Mouse (Mus musculus): Measurements from ENCODE around the gene Rps19bp1. TPM values are rescaled to one million over a fixed set of nuclear protein-coding genes. Genes with fewer than 3 reads are reported as not detected.

The Rps19bp1 gene
- 56.5 and 60.7 TPM in 2 replicates for polyA plus RNA-seq (2016; fragmentation: Nextera tagmentation; extraction: Ambion mirVana)

DNA sequence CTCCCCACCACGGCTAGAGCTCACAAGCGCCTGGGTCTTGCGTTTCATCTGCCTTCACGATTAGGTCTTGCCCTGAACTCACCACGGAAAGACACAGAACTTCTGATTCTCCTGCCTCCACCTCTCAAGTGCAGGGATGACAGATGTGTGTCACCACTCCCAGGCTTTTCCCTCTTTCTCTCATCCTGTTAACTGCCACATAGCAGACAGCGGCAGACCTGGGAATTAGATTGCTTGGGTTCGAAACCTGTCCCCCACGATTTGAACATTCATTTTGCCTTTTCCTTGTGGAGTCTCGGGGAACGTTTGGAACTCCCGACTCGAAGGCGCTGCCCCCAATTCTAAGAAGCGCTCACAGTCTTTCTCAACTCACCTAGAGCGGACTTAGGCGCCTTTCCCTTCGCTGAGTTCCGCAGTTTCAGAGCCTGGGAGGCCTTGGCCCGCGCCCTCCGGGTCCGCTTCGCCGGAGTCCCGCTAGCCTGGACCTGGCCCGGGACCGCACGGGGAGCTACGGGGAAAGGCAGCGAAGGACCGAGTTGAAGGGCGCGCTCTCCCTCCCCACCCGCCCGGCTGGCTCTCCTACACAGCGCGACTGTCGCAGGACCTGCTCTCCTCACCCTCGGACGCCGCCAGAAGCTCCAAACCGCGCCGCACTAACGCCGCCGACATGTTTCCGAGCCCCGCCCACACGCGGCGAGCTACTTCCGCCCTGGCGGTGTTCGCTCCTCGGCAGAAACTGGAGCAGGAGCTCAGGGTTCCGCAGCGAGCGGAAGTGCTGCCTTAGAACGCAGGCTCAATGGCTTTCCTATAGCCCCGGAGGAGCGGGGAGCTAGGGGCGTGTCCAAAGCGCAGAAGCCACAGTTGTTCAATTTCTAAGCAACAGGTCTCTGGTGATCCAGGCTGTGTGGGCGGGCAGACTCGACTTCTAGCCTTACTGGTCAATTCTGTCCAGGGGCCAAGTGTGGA, at the start of gene Rps19bp1:
Rps19bp1 (minus strand) TSS at position 706 of the 966 bp plus-strand sequence.
- WGBS = 2% methylated on average over 66 of the region's 66 CpGs
- Histone ChIP-seq H3K4me3 (peak within 1 kb of the TSS; percentile 81), H3K4me1 (peaks cover 12% of the 10 kb centered on the region), H3K4me2 (replicated peaks) (peak within 1 kb of the TSS; percentile 88), H3K27me3 (no peaks in the 10 kb centered on the region), H3K9me3 (no peaks in the 10 kb centered on the region), H3K36me3 (peaks cover 20% of the 10 kb centered on the region), H3K9ac (replicated peaks) (peak within 1 kb of the TSS; percentile 75), H3K27ac (replicated peaks) (peak within 1 kb of the TSS; percentile 56; the same call in 1 of the 2 replicates)
- peak; percentile 87 for ATAC-seq (ENCODE audit: low FRiP score, low read depth)

DNA sequence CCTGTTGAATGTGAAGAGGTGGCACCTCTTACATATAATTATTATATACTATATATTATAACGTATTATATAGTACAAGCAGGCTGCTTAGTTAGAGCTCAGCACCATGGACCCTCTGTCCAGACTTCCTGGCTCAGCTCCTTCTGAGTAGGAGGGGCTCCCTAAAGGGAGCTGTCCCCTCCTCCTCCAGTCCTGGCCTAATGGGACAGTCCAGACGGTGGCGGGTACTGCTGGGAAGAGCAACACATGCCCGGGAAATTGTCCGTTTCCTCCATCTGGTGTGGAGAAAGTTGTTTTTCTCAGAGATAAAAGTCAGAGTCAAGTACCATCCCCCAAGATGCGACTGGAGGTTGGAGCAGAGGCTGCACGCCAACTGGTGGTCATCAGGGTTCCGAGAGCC, 42.0 kb upstream of the Rps19bp1 start:
- Histone ChIP-seq H3K4me1 (no peaks in the 10 kb centered on the region), H3K27me3 (0 out of 2 replicates have a peak, but pooled peaks cover 18% of the 10 kb centered on the region)

DNA sequence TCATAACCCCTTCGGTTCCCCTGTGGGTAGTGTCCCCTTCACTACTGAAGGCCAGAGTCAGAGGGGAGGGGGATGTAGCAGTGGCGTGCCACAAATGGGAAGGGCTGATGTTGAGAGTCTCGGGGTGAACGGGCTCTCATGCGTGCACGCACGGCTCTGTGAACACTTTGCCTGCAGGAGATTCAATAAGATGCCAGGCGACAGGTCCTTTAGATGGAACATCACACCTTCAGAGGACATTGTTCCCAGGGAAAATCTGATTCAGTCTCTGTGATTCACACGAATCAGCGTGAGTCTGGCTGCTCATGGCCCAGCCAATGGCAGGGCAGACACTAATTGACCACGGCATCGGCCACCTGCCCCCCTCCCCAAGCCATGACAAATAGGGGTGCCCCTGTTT, 40.1 kb upstream of the Rps19bp1 start:
- no peaks in the 10 kb centered on the region for H3K4me1 ChIP-seq
- no peak for ATAC-seq (ENCODE audit: low FRiP score, low read depth)
- 82% methylated on average over 12 of the region's 12 CpGs for WGBS
- 0 out of 2 replicates have a peak, but pooled peaks cover 18% of the 10 kb centered on the region for H3K27me3 ChIP-seq
- H3K4me3 ChIP-seq = no peak overlapping the region
- H3K4me2 ChIP-seq (replicated peaks) = no peak overlapping the region
- H3K9ac ChIP-seq (replicated peaks) = no peak overlapping the region
- no peaks in the 10 kb centered on the region for H3K36me3 ChIP-seq
- H3K27ac ChIP-seq (replicated peaks) = no peak overlapping the region
- H3K9me3 ChIP-seq = no peaks in the 10 kb centered on the region

More for the DNA sequence above, 42.0 kb upstream of the Rps19bp1 start:
- no peak overlapping the region for H3K4me3 ChIP-seq
- no peak for ATAC-seq (ENCODE audit: low FRiP score, low read depth)
- H3K9me3 ChIP-seq = no peaks in the 10 kb centered on the region
- no peak overlapping the region for H3K27ac ChIP-seq (replicated peaks)
- H3K4me2 ChIP-seq (replicated peaks) = no peak overlapping the region
- no peak overlapping the region for H3K9ac ChIP-seq (replicated peaks)
- no peaks in the 10 kb centered on the region for H3K36me3 ChIP-seq
- WGBS = 68% methylated on average over 8 of the region's 8 CpGs

DNA sequence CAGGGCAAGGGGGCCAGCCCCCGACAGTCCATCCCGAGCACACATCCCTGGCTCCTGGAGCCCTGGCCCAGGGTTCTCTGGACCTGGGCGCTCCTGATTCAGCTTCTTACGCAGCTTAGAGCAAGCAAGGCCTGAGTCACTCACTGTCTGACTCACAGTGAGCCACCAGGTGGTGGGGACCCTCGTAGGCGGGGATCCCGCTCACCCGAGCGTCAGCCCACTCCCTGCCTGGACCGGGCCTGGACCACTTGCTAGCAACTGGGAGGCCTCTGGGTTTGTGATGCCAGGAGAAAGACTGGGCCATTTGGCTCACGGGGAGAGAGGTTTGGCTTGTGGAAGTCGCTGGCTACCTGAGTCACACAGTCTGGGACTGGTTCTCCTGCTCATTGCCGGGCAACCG, 39.7 kb upstream of the Rps19bp1 start:
- WGBS = 75% methylated on average over 14 of the region's 14 CpGs
- ATAC-seq (ENCODE audit: low FRiP score, low read depth) = no peak
- Histone ChIP-seq H3K4me2 (replicated peaks) (no peak overlapping the region), H3K4me3 (no peak overlapping the region), H3K36me3 (no peaks in the 10 kb centered on the region), H3K9ac (replicated peaks) (no peak overlapping the region), H3K27me3 (0 out of 2 replicates have a peak, but pooled peaks cover 18% of the 10 kb centered on the region), H3K4me1 (no peaks in the 10 kb centered on the region), H3K27ac (replicated peaks) (no peak overlapping the region), H3K9me3 (no peaks in the 10 kb centered on the region)

DNA sequence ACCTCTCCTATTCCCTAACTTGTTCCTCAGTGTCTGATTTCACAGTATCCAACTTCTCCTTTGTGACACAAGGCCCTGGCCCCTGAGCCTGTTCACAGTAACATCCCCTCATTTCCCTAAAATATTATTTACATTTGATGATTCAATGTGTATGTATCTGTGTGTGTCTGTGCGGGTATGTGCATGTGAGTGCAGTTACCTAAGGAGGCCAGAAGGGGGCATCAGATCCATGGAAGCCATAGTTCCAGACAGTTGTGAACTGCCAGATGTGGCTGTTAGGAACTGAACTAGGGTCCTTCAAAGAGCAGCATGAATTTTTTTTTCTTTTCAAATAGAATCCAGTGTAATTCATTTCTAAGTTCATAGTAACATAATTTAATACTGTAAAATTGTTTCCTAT, 33.0 kb upstream of the Rps19bp1 start:
- Histone ChIP-seq H3K9me3 (0 out of 2 replicates have a peak, but pooled peaks cover 4% of the 10 kb centered on the region), H3K4me1 (no peaks in the 10 kb centered on the region), H3K4me3 (no peak overlapping the region), H3K9ac (replicated peaks) (no peak overlapping the region), H3K27me3 (peaks cover 7% of the 10 kb centered on the region; the same call in 1 of the 2 replicates), H3K27ac (replicated peaks) (no peak overlapping the region), H3K36me3 (no peaks in the 10 kb centered on the region), H3K4me2 (replicated peaks) (no peak overlapping the region)
- WGBS = 91% methylated on average over 1 of the region's 1 CpGs
- ATAC-seq (ENCODE audit: low FRiP score, low read depth) = no peak

DNA sequence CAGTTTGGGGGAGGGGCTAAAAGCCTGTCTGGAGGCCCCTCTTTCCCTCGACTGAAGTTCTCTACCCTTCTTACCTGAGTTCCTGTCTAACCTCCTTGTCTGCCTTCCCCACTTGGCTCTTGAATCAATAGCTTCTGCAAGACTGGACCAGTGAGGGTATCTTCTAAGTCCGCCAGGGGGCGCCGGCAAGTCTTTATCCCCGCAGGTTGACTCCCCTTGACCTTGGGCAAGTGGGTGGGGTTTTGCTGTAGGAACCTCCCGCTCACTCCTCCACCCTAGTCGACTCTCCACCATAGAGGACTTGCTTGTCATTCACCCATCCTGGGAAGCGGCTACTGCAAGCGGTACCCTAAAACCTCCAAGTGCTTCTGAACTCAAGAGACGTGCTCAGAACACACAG, 25.3 kb upstream of the Rps19bp1 start:
- Histone ChIP-seq H3K4me1 (peaks cover 9% of the 10 kb centered on the region; the same call in 1 of the 2 replicates), H3K4me2 (replicated peaks) (no peak overlapping the region), H3K27ac (replicated peaks) (no peak overlapping the region), H3K9me3 (no peaks in the 10 kb centered on the region), H3K4me3 (no peak overlapping the region), H3K9ac (replicated peaks) (no peak overlapping the region), H3K27me3 (peaks cover 83% of the 10 kb centered on the region), H3K36me3 (no peaks in the 10 kb centered on the region)
- 6% methylated on average over 10 of the region's 10 CpGs for WGBS
- ATAC-seq (ENCODE audit: low FRiP score, low read depth) = no peak

DNA sequence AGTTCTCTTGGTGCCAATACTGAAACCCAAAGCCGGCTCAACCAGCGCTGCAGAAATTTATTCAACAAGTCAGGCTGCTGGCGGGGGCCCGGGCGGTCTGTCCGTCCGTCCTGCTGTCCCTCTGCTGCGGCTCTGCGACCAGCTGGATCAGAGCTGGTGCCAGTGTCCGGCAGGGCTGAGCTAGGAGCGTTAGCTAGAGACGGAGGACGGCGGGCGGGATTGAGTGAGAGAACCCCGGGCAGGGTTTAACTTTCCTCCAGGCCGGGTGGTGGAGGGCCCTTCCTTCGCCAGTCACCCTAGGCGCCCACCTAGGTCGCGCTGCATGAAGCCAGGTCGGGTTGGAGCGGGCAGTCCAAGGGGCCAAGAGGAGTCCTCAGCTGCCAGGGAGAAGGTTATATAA, 23.9 kb upstream of the Rps19bp1 start:
- H3K4me3 ChIP-seq = peak overlapping the region; percentile 53
- H3K4me1 ChIP-seq = peaks cover 9% of the 10 kb centered on the region; the same call in 1 of the 2 replicates
- no peak overlapping the region for H3K27ac ChIP-seq (replicated peaks)
- no peaks in the 10 kb centered on the region for H3K9me3 ChIP-seq
- H3K27me3 ChIP-seq = peaks cover 86% of the 10 kb centered on the region
- H3K4me2 ChIP-seq (replicated peaks) = peak overlapping the region; percentile 88
- peak overlapping the region; percentile 21; the same call in 1 of the 2 replicates for H3K9ac ChIP-seq (replicated peaks)
- no peaks in the 10 kb centered on the region for H3K36me3 ChIP-seq
- 2% methylated on average over 23 of the region's 23 CpGs for WGBS
- no peak for ATAC-seq (ENCODE audit: low FRiP score, low read depth)

DNA sequence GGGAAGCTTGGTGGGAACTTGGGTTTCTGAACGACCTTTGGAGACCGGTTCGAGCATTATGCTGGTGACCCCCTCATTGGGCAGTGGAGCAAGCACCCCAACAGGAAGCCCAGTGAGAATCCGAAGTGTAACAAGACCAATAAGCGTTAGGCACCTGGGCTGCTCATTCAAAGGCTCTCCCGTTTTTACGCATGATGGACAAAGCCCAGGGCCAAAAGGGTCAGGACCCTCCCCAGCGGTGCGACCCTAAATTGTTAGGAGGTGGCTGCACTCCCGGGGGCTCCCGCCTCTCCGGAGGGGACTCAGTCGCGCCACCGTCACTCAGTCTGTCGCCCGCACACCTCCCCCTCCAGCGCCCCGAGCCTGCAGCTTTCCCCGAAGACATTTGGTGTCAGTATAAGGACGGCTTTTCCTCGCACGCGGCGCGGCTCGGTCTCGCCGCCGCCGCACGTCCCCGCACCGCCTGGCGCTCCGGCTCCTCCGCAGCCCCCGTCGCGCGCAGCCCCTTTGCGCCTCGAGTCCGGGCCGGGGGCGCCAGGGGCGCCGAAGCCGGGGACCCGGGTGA, 22.8 kb upstream of the Rps19bp1 start, which contains the start of gene Cacna1i:
Cacna1i (plus strand) TSS at position 388 of the 565 bp plus-strand sequence.
- H3K27me3 ChIP-seq = peaks cover 94% of the 10 kb centered on the region
- WGBS = under 1% methylated on average over 50 of the region's 50 CpGs
- H3K27ac ChIP-seq (replicated peaks) = no peak within 1 kb of the TSS
- H3K4me3 ChIP-seq = peak within 1 kb of the TSS; percentile 53
- no peak for ATAC-seq (ENCODE audit: low FRiP score, low read depth)
- no peaks in the 10 kb centered on the region for H3K36me3 ChIP-seq
- peak within 1 kb of the TSS; percentile 58 for H3K9ac ChIP-seq (replicated peaks)
- peaks cover 9% of the 10 kb centered on the region; the same call in 1 of the 2 replicates for H3K4me1 ChIP-seq
- H3K9me3 ChIP-seq = no peaks in the 10 kb centered on the region
- H3K4me2 ChIP-seq (replicated peaks) = peak within 1 kb of the TSS; percentile 88

DNA sequence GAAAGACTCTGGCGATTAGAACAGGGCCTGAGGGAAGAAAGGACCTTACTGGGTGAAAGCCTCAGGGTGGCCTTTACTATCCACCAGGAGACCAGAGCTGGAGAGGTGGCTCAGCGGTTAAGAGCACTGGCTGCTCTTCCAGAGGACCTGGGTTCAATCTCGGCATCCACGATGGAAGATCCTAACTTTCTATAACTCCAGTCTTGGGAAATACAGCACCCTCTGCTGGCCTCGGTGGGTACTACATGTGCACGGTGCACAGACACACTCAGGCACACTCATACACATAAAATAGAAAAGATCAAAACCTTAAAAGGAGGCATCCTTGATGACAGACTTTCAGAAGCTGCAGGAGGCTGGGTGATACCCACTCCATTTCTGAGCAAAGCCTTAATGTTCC, 16.5 kb upstream of the Rps19bp1 start:
- no peak for ATAC-seq (ENCODE audit: low FRiP score, low read depth)
- Histone ChIP-seq H3K4me3 (no peak overlapping the region), H3K27me3 (peaks cover 59% of the 10 kb centered on the region), H3K4me1 (peaks cover 7% of the 10 kb centered on the region; the same call in 1 of the 2 replicates), H3K9me3 (no peaks in the 10 kb centered on the region), H3K36me3 (no peaks in the 10 kb centered on the region), H3K27ac (replicated peaks) (no peak overlapping the region), H3K4me2 (replicated peaks) (no peak overlapping the region), H3K9ac (replicated peaks) (no peak overlapping the region)
- 17% methylated on average over 6 of the region's 6 CpGs for WGBS

DNA sequence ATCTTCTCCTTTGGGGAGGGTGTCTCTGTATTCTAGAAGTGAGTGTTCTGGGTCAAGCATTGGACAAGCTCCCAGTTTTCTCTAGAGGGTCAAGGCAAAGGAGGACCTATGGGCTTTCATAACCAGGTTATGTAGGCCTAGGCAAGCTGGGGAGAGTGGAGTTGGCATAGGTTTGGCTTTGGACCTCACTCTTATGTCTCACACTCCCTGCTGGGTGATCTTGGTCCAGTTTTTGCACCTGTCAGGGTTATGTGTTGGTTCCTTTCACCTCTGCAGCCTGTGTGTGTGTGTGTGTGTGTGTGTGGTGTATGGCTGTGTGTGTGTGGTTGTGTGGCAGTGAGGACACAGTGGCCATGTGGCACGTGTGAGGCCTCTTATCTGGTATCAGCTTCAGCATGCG, 14.9 kb upstream of the Rps19bp1 start:
- no peaks in the 10 kb centered on the region for H3K9me3 ChIP-seq
- no peak for ATAC-seq (ENCODE audit: low FRiP score, low read depth)
- WGBS = 92% methylated on average over 2 of the region's 2 CpGs
- H3K36me3 ChIP-seq = no peaks in the 10 kb centered on the region
- no peak overlapping the region for H3K4me3 ChIP-seq
- H3K4me1 ChIP-seq = peaks cover 7% of the 10 kb centered on the region; the same call in 1 of the 2 replicates
- no peak overlapping the region for H3K4me2 ChIP-seq (replicated peaks)
- H3K27me3 ChIP-seq = peaks cover 48% of the 10 kb centered on the region
- H3K9ac ChIP-seq (replicated peaks) = no peak overlapping the region
- no peak overlapping the region for H3K27ac ChIP-seq (replicated peaks)

DNA sequence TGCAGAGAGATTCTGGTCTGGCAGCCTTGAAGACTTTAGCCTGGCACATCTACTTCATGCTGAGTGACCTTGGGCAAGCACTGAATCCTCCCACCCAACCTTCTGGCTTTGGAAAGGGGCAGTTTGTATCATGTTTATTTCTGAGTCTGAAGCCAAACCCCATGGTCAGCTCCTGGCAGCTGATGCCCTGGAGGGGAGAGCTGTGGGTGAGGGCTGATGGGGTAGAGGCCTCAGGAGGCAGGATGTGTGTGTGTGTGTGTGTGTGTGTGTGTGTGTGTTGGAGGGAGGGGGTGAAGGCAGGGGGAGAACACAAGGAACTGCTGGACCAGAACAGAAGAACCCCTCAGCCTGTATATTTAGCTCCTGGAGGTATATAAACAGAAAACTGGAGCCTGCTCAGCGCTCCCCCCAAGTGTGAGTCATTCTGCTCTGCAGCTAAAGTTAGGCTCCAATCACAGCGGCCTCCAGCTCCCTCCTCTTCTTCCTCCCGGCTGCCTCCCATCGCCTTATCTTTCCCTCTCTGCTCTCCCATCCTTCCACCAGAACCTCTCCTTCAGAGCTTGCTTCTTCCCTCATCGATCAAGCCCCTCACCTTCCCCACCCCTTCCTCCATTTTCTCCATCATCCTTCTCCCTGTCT, 14.1 kb upstream of the Rps19bp1 start:
- Histone ChIP-seq H3K4me1 (peaks cover 7% of the 10 kb centered on the region; the same call in 1 of the 2 replicates), H3K36me3 (no peaks in the 10 kb centered on the region), H3K4me3 (no peak overlapping the region), H3K9me3 (no peaks in the 10 kb centered on the region), H3K4me2 (replicated peaks) (no peak overlapping the region), H3K27ac (replicated peaks) (no peak overlapping the region), H3K27me3 (peaks cover 46% of the 10 kb centered on the region), H3K9ac (replicated peaks) (no peak overlapping the region)
- WGBS = 77% methylated on average over 5 of the region's 5 CpGs
- ATAC-seq (ENCODE audit: low FRiP score, low read depth) = no peak

All from midbrain, embryonic 12.5 days (tissue).